Mouse (Mus musculus) liver, embryonic 16.5 days (tissue): ENCODE data around the gene Nxpe3. TPM values are rescaled to one million over a fixed set of nuclear protein-coding genes. Genes with fewer than 3 reads are reported as not detected.

Experiments
- ATAC-seq: fragments of 200-750 bp; cut with Nextera tagmentation; 2 replicates; pipeline ENCODE4 v1.8.0; 2017; ENCODE audit warnings: low read depth, mild to moderate bottlenecking, moderate number of reproducible peaks, moderate library complexity
- H3K27ac ChIP-seq: fragments of 300-500 bp; sonication (generic); 2 replicates; pipeline ENCODE4 v1.5.1; 2014; ENCODE audit warnings: mild to moderate bottlenecking, low read length
- H3K27me3 ChIP-seq: fragments of 300-500 bp; sonication (generic); 2 replicates; pipeline ENCODE4 v1.6.1; 2014; ENCODE audit warnings: low read depth, low read length, mixed read lengths; ENCODE audit not compliant: control insufficient read depth, insufficient read depth
- H3K36me3 ChIP-seq: fragments of 300-500 bp; sonication (generic); 2 replicates; pipeline ENCODE4 v1.6.1; 2014; ENCODE audit warnings: mild to moderate bottlenecking; ENCODE audit not compliant: control insufficient read depth, insufficient read depth
- H3K4me1 ChIP-seq: fragments of 300-500 bp; sonication (generic); 2 replicates; pipeline ENCODE4 v1.6.1; 2014; ENCODE audit warnings: low read depth, low read length, mixed read lengths; ENCODE audit not compliant: control insufficient read depth
- H3K4me2 ChIP-seq: fragments of 300-500 bp; sonication (generic); 2 replicates; pipeline ENCODE4 v1.6.1; 2014; ENCODE audit warnings: low read depth, low read length, mixed read lengths
- H3K4me3 ChIP-seq: fragments of 300-500 bp; sonication (generic); 2 replicates; pipeline ENCODE4 v1.5.1; 2014; ENCODE audit warnings: low read depth, mild to moderate bottlenecking, low read length
- H3K9ac ChIP-seq: fragments of 300-500 bp; sonication (generic); 2 replicates; pipeline ENCODE4 v1.6.1; 2014; ENCODE audit warnings: low read depth, low read length
- H3K9me3 ChIP-seq: fragments of 300-500 bp; sonication (generic); replicated peaks from 2 replicates; pipeline ENCODE4 v1.6.1; 2016; ENCODE audit warnings: low read length; ENCODE audit not compliant: control insufficient read depth
- WGBS: fragments of 180-500 bp; shearing (Covaris S2); extraction: QIAGEN DNeasy Blood & Tissue Kit; methylation state at CpG from one replicate; pipeline ENCODE4 v1.1.7; 2014; ENCODE audit not compliant: insufficient replicate concordance; 5-methylcytosine and 5-hydroxymethylcytosine counted together
- polyA plus RNA-seq: library from polyadenylated mRNA; unstranded; fragments of >200 nt; fragmentation: Nextera tagmentation; extraction: Ambion mirVana; gene quantifications from 2 replicates; pipeline ENCODE4 v1.2.1, GENCODE M21; 2015

Nxpe3 gene
- polyA plus RNA-seq, 1 experiment from 2014 or later: 0.60 TPM

DNA sequence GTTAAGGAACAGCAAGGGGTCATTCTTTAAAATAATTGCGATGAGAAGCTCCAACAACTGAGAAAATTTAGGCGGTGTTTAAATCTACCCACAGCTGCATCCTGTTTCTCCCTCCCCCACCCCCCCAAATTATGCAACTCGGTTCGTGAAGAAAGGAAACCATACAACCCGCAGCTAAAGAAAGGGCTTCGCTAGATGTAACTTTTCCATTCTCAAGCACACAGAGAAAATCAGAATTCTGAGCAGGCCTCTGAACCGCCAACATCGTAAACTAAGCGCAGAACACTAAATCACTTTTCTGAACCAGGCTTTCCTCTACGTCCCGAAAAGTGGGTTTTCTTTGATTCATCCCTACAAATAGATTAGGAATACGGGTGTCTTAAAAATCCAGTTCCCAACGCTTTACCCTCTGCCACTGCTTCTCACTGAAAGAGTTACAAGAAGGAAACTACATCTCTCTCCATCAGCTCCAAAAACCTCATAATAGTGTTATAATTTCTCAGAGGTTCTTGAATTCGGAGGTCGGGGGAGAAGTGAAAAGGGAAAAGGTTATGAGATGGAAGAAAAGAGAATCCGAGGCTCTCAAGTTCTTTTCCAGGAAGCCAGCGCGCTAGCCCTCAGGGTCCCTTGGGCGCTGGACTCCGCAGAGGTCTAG lies 74.0 kb downstream of the Nxpe3 start:
- peaks cover 17% of the 10 kb centered on the region for H3K27me3 ChIP-seq
- peak overlapping the region; percentile 77 for H3K27ac ChIP-seq
- 2% methylated on average over 20 of the region's 20 CpGs for WGBS
- H3K4me3 ChIP-seq: peak overlapping the region; percentile 79
- H3K4me1 ChIP-seq: peaks cover 6% of the 10 kb centered on the region
- H3K9ac ChIP-seq: peak overlapping the region; percentile 73
- H3K9me3 ChIP-seq: no peaks in the 10 kb centered on the region
- ATAC-seq: no peak
- peaks cover 8% of the 10 kb centered on the region for H3K36me3 ChIP-seq
- H3K4me2 ChIP-seq: peak overlapping the region; percentile 84

GRCm38 (mm10) chr16:55820161-55820915 lies 74.7 kb downstream of the Nxpe3 start:
- WGBS: 32% methylated on average over 13 of the region's 13 CpGs
- Histone ChIP-seq H3K9me3 (no peaks in the 10 kb centered on the region), H3K27me3 (peaks cover 17% of the 10 kb centered on the region), H3K9ac (peak overlapping the region; percentile 3; the same call in 1 of the 2 replicates), H3K4me2 (peak overlapping the region; percentile 84), H3K36me3 (peaks cover 14% of the 10 kb centered on the region), H3K27ac (peak overlapping the region; percentile 45), H3K4me3 (peak overlapping the region; percentile 79), H3K4me1 (peaks cover 6% of the 10 kb centered on the region)
- ATAC-seq: no peak

- Histone ChIP-seq H3K4me2 (peak overlapping the region; percentile 84), H3K9me3 (no peaks in the 10 kb centered on the region), H3K36me3 (peaks cover 14% of the 10 kb centered on the region), H3K9ac (peak overlapping the region; percentile 39; the same call in 1 of the 2 replicates), H3K27me3 (peaks cover 17% of the 10 kb centered on the region), H3K4me3 (peak overlapping the region; percentile 45), H3K27ac (no peak overlapping the region; the same call in 1 of the 2 replicates), H3K4me1 (peaks cover 6% of the 10 kb centered on the region)
- 60% methylated on average over 15 of the region's 15 CpGs for WGBS
- no peak for ATAC-seq
These were observed 75.8 kb downstream of the Nxpe3 start for GRCm38 (mm10) chr16:55819186-55819861.

DNA sequence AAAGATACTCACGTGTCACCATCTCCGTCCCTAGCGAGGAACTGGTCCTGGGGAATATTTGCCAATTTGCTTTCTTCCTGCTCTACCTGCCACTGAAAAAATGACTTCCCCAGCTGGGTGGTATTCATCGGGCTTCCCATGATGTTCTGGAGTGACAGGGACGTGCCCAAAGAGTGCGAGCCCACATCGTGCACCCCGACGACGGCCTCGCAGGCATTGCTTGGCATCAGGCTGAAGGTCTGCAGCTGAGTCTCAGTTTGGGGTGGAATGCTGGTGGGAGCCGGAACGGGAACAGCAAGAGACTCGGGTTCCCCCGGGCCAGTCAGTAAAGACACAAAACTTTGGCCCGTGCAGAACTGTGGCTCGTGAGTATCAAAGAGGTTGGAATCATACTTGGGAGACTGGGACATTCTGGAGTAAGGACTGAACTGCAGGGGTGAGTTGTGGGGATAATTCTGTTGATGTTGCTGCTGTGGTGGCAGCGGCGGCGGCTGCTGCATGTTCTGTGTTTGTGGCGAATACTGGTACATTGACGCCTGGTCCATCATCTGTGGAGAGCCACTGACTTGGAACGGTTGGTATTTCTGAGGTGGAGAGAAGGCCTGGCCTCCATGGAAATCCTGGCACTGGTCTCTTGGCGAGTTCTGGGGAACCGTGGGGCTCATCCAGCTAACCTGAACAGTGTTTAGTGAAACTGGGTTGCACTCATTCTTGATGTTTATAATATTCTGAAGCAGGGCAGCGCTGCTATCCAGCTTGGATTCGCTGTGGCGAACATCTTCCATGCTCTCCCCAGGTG lies 77.2 kb downstream of the Nxpe3 start:
- no peak overlapping the region for H3K4me2 ChIP-seq

GRCm38 (mm10) chr16:55816202-55816941 lies 78.7 kb downstream of the Nxpe3 start:
- Histone ChIP-seq H3K4me1 (no peaks in the 10 kb centered on the region; the same call in 1 of the 2 replicates), H3K36me3 (peaks cover 21% of the 10 kb centered on the region), H3K27ac (no peak overlapping the region), H3K27me3 (peaks cover 10% of the 10 kb centered on the region), H3K4me3 (no peak overlapping the region), H3K4me2 (no peak overlapping the region), H3K9ac (no peak overlapping the region), H3K9me3 (no peaks in the 10 kb centered on the region)
- 74% methylated on average over 13 of the region's 13 CpGs for WGBS
- peak; percentile 45; the same call in 1 of the 2 replicates for ATAC-seq

More for the DNA sequence above, 77.2 kb downstream of the Nxpe3 start:
- Histone ChIP-seq H3K27ac (no peak overlapping the region), H3K9ac (no peak overlapping the region), H3K27me3 (peaks cover 17% of the 10 kb centered on the region), H3K4me3 (no peak overlapping the region), H3K4me1 (no peaks in the 10 kb centered on the region; the same call in 1 of the 2 replicates), H3K36me3 (peaks cover 21% of the 10 kb centered on the region), H3K9me3 (no peaks in the 10 kb centered on the region)
- WGBS: 90% methylated on average over 28 of the region's 28 CpGs
- no peak for ATAC-seq

- 78% methylated on average over 14 of the region's 14 CpGs for WGBS
- Histone ChIP-seq H3K9ac (no peak overlapping the region), H3K27me3 (peaks cover 2% of the 10 kb centered on the region), H3K4me3 (no peak overlapping the region), H3K9me3 (no peaks in the 10 kb centered on the region), H3K36me3 (peaks cover 21% of the 10 kb centered on the region), H3K4me2 (no peak overlapping the region), H3K27ac (no peak overlapping the region), H3K4me1 (no peaks in the 10 kb centered on the region; the same call in 1 of the 2 replicates)
- ATAC-seq: no peak
These were observed 79.6 kb downstream of the Nxpe3 start for GRCm38 (mm10) chr16:55815466-55815865.

GRCm38 (mm10) chr16:55814686-55815085 lies 80.4 kb downstream of the Nxpe3 start:
- H3K36me3 ChIP-seq: peaks cover 21% of the 10 kb centered on the region
- no peaks in the 10 kb centered on the region; the same call in 1 of the 2 replicates for H3K27me3 ChIP-seq
- H3K9ac ChIP-seq: no peak overlapping the region
- 82% methylated on average over 6 of the region's 6 CpGs for WGBS
- H3K9me3 ChIP-seq: no peaks in the 10 kb centered on the region
- no peak overlapping the region for H3K4me2 ChIP-seq
- no peaks in the 10 kb centered on the region; the same call in 1 of the 2 replicates for H3K4me1 ChIP-seq
- no peak overlapping the region for H3K4me3 ChIP-seq
- no peak overlapping the region for H3K27ac ChIP-seq
- no peak for ATAC-seq

DNA sequence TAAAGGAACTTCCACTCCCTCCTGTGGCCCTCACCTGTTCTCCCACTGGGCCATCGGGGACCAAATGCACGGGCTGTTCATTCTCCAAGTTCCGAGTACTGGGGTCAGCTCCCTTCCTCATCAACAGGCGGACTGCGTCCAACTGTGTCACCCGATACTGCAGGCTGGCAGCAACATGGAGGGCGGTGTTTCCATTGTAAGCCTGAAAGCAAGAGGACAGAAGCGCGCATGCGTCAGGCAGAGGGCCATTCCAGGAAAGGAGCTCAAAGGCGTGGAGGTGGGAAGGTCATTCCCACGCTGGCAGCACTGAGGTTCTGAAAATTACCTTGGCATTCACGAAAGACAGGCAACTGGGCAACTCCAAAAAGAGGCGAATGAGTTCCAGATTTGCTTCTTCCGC lies 81.2 kb downstream of the Nxpe3 start:
- Histone ChIP-seq H3K4me3 (no peak overlapping the region), H3K27me3 (no peaks in the 10 kb centered on the region), H3K9me3 (no peaks in the 10 kb centered on the region), H3K4me1 (no peaks in the 10 kb centered on the region; the same call in 1 of the 2 replicates), H3K4me2 (no peak overlapping the region), H3K36me3 (peaks cover 21% of the 10 kb centered on the region), H3K9ac (no peak overlapping the region), H3K27ac (no peak overlapping the region)
- ATAC-seq: no peak
- 79% methylated on average over 15 of the region's 15 CpGs for WGBS
